Mouse (Mus musculus) liver, embryonic 14.5 days (tissue): ENCODE measurements around the gene Eipr1. TPM values are rescaled to one million over a fixed set of nuclear protein-coding genes. Genes with fewer than 3 reads are reported as not detected.

Source experiments
- ATAC-seq: fragments of 200-750 bp; cut with Nextera tagmentation; 2 replicates; pipeline ENCODE4 v1.8.0; 2017; ENCODE audit warnings: moderate number of reproducible peaks, mild to moderate bottlenecking, moderate library complexity; ENCODE audit not compliant: insufficient read depth
- DNase-seq, 3 experiments: peaks; one replicate each; pipeline ENCODE4 v3.0.0-alpha.2; 2012 to 2013; ENCODE audit warnings: low read depth in 3 of 3, low spot score in 3 of 3
- H3K27ac ChIP-seq: fragments of 300-500 bp; sonication (generic); 2 replicates; pipeline ENCODE4 v1.5.1; 2014; ENCODE audit warnings: moderate library complexity, mild to moderate bottlenecking, control low read depth, inconsistent platforms
- H3K27me3 ChIP-seq: fragments of 300-500 bp; sonication (generic); 2 replicates; pipeline ENCODE4 v1.6.1; 2014; ENCODE audit warnings: mild to moderate bottlenecking, low read length, moderate library complexity; ENCODE audit not compliant: control insufficient read depth, insufficient read depth
- H3K36me3 ChIP-seq: fragments of 300-500 bp; sonication (generic); replicated peaks from 2 replicates; pipeline ENCODE4 v1.6.1; 2014; ENCODE audit warnings: low read depth; ENCODE audit not compliant: control insufficient read depth, insufficient read depth
- H3K4me1 ChIP-seq, 2 experiments: fragments of 200-500 bp in 1 of 2; fragments of 300-500 bp in 1 of 2; sonication (generic) in 1 of 2; replicated peaks; 2 replicates each; pipeline ENCODE4 v1.6.1; 2012 to 2014; ENCODE audit warnings: antibody characterized with exemption in 1 of 2, inconsistent platforms in 1 of 2, low read length in 1 of 2; ENCODE audit not compliant: control insufficient read depth in 2 of 2, insufficient read depth in 2 of 2
- H3K4me2 ChIP-seq: fragments of 300-500 bp; sonication (generic); 2 replicates; pipeline ENCODE4 v1.6.1; 2014; ENCODE audit warnings: low read depth, mild to moderate bottlenecking, control low read depth, moderate library complexity
- H3K4me3 ChIP-seq, 2 experiments: fragments of 200-500 bp in 1 of 2; fragments of 300-500 bp in 1 of 2; sonication (generic) in 1 of 2; 2 replicates each; pipeline ENCODE4 v1.5.1; 2012 to 2014; ENCODE audit warnings: low read depth in 2 of 2, low read length in 2 of 2, mild to moderate bottlenecking in 2 of 2, control low read depth in 1 of 2, inconsistent platforms in 1 of 2, moderate library complexity in 1 of 2; ENCODE audit not compliant: insufficient read depth in 1 of 2
- H3K9ac ChIP-seq: fragments of 300-500 bp; sonication (generic); replicated peaks from 2 replicates; pipeline ENCODE4 v1.6.1; 2014; ENCODE audit warnings: mild to moderate bottlenecking, control low read depth, moderate library complexity
- H3K9me3 ChIP-seq: fragments of 300-500 bp; sonication (generic); 2 replicates; pipeline ENCODE4 v1.6.1; 2016; ENCODE audit warnings: low read length, mixed read lengths; ENCODE audit not compliant: control insufficient read depth
- CTCF ChIP-seq: IDR thresholded peaks from 2 replicates; pipeline ENCODE4 v1.5.1; 2016; ENCODE audit warnings: antibody characterized with exemption, low read depth, control low read depth
- EP300 ChIP-seq: IDR thresholded peaks from 2 replicates; pipeline ENCODE4 v1.6.1; 2016; ENCODE audit warnings: antibody characterized with exemption, low read depth
- WGBS: fragments of 180-500 bp; shearing (Covaris S2); extraction: QIAGEN DNeasy Blood & Tissue Kit; methylation state at CpG from one replicate; pipeline ENCODE4 v1.1.7; 2014; ENCODE audit not compliant: insufficient replicate concordance; 5-methylcytosine and 5-hydroxymethylcytosine counted together
- polyA plus RNA-seq, 2 experiments: library from polyadenylated mRNA; depleted of rRNA in 1 of 2; stranded (reverse) in 1 of 2; unstranded in 1 of 2; fragments of >200 nt; fragmentation: Nextera tagmentation in 1 of 2; extraction: Ambion mirVana in 1 of 2; gene quantifications; 2 replicates each; pipeline versions ENCODE4 v1.2.1 to v1.2.3; 2012 to 2014

Gene Eipr1
- polyA plus RNA-seq, 2 experiments: 15.2 to 29.4 TPM

GRCm38 (mm10) chr12:28838971-28839370 lies 87.4 kb downstream of the Eipr1 start:
- Histone ChIP-seq H3K27me3 (no peaks in the 10 kb centered on the region), H3K9ac (no peak overlapping the region), H3K36me3 (no peaks in the 10 kb centered on the region), H3K4me3 (no peak overlapping the region), H3K4me2 (no peak overlapping the region), H3K27ac (no peak overlapping the region), H3K4me1 (no peaks in the 10 kb centered on the region; a peak in 1 of 4 replicates), H3K9me3 (no peaks in the 10 kb centered on the region)
- TF ChIP-seq CTCF (no peak), EP300 (no peak)
- DNase-seq (no peak), ATAC-seq (no peak)
- WGBS: 78% methylated on average over 7 of the region's 7 CpGs

DNA sequence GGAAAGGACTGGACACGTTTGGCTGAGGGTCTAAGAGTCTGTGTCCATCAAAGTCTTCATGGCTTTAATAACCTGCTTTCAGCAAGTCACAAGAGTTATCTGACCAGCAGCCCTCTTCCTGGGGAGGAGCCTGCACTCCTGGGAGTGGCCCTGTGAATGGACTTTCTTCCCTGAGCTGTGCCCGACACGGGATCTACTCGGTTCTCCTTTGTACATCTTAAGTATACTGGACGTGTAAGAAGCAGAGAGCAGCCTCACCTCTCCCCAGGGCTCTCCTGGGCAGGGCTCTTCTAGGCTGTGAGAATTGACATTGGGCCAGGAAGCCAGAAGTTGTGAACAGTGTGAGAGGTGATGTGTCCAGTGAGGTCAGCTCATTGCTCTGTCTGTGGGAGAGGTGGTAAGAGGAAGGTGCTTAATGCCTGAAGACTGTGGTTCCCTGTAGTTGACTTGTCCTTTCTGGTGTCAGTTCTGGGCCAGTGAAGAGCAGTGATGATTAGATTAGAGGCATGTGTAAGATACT lies 89.6 kb downstream of the Eipr1 start:
- DNase-seq: no peak
- H3K4me2 ChIP-seq: no peak overlapping the region
- H3K9me3 ChIP-seq: no peaks in the 10 kb centered on the region
- H3K36me3 ChIP-seq: no peaks in the 10 kb centered on the region
- no peak overlapping the region for H3K9ac ChIP-seq
- H3K4me1 ChIP-seq: no peaks in the 10 kb centered on the region
- no peak overlapping the region for H3K4me3 ChIP-seq
- WGBS: 67% methylated on average over 5 of the region's 5 CpGs
- no peak for ATAC-seq
- H3K27ac ChIP-seq: no peak overlapping the region
- H3K27me3 ChIP-seq: no peaks in the 10 kb centered on the region
- TF ChIP-seq EP300 (no peak), CTCF (no peak)

DNA sequence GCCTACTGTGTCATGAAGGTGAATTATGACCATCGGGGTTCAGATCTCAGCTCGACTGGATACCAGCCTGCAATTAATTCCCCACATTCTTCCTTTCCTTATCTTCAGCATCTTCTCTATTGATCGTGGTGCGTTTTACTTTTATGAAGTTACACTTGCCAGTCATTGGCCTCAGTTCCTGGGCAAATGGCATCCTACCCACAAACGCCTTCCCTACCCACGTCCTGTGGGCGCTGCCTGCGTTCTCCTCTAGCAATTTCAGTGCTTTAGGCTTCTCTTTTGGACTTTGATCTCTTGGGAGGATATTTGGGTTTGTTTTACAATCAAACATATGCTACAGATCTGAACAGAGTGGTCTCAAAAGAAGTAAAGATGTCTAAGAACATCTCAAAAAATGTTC lies 94.2 kb downstream of the Eipr1 start:
- Histone ChIP-seq H3K36me3 (no peaks in the 10 kb centered on the region), H3K4me3 (no peak overlapping the region), H3K9me3 (no peaks in the 10 kb centered on the region), H3K27ac (no peak overlapping the region), H3K9ac (no peak overlapping the region), H3K4me1 (no peaks in the 10 kb centered on the region), H3K27me3 (no peaks in the 10 kb centered on the region), H3K4me2 (no peak overlapping the region)
- TF ChIP-seq CTCF (no peak), EP300 (no peak)
- no peak for DNase-seq
- no peak for ATAC-seq
- WGBS: 63% methylated on average over 8 of the region's 8 CpGs

GRCm38 (mm10) chr12:28847401-28847800 lies 95.8 kb downstream of the Eipr1 start:
- no peak overlapping the region for H3K4me2 ChIP-seq
- H3K9me3 ChIP-seq: no peaks in the 10 kb centered on the region
- no peak for ATAC-seq
- H3K36me3 ChIP-seq: no peaks in the 10 kb centered on the region
- TF ChIP-seq CTCF (no peak), EP300 (no peak)
- H3K4me3 ChIP-seq: no peak overlapping the region
- WGBS: 43% methylated on average over 6 of the region's 6 CpGs
- no peaks in the 10 kb centered on the region for H3K4me1 ChIP-seq
- no peaks in the 10 kb centered on the region for H3K27me3 ChIP-seq
- DNase-seq: no peak
- no peak overlapping the region for H3K9ac ChIP-seq
- H3K27ac ChIP-seq: no peak overlapping the region

DNA sequence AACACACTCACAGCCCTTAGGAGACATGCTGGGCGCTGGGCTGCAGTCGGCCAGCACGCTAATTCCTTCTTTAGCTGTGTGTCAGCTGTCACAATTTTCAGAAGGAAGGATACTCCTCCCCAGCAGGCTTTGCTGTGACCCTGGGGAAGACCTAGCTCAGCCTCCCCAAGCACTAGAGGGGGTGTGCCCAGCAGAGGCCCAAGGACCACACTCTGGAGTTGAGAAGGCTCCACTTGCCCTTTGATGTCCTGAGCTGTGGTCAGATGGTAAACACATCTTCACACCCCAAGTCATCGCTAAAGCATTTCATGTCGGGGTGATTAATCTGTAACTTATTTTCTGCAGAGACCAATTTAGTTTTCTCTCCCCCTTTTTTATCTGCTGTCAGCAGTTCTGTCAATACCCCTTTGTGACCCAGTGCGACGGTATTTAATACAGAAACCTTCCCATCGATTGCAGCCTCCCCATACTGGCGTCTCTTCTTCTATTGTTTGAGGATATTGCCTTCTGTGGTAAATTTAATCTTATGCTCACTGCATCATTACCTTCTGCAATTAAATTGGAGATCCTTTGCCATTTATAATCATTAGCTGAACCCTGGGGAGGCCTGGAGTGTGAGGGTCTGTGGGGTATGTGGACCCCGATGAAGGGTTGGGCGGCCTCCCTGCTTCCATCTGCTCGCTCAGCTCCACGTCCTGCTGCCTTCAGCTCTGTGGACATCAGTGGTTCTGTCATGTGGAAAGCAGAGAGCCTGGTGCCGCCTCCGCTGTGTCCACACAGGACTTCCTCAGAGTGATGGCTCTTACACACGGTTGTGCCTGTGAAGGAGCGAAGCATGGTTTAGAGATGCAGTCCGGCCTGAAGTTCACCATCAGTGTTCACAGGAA lies 97.4 kb downstream of the Eipr1 start:
- Histone ChIP-seq H3K27ac (no peak overlapping the region), H3K36me3 (no peaks in the 10 kb centered on the region), H3K4me2 (no peak overlapping the region), H3K9me3 (no peaks in the 10 kb centered on the region), H3K9ac (no peak overlapping the region), H3K4me1 (no peaks in the 10 kb centered on the region), H3K4me3 (no peak overlapping the region), H3K27me3 (no peaks in the 10 kb centered on the region)
- ATAC-seq: no peak
- no peak for TF ChIP-seq EP300
- no peak for TF ChIP-seq CTCF
- DNase-seq: no peak
- WGBS: 80% methylated on average over 18 of the region's 18 CpGs
